7 mouse cellular contexts compared by ENCODE assay signal in genomic region chr2:168980859-168981258, GRCm38 (mm10). TPM values are rescaled to one million over a fixed set of nuclear protein-coding genes. Genes with fewer than 3 reads are reported as not detected.
DNase-seq lines count a peak whose midpoint lies in the region; ATAC-seq and TF ChIP-seq lines count a peak whose summit lies in the region.

No protein-coding gene starts in this region.

- peaks cover 10% of the 10 kb centered on the region for H3K36me3 ChIP-seq in ES-E14 (ENCODE audit: control insufficient read depth, insufficient read depth, low read length, poor library complexity, severe bottlenecking)
- no peaks in the 10 kb centered on the region for H3K36me3 ChIP-seq in forebrain, embryonic 13.5 days (ENCODE audit: poor library complexity, severe bottlenecking)
- H3K36me3 ChIP-seq in splenic B cell, adult 2 months (ENCODE audit: control insufficient read depth, insufficient read depth, low read length, poor library complexity, severe bottlenecking), result no peaks in the 10 kb centered on the region

- in situ Hi-C loops in ES-E14 (cut with MboI; ENCODE audit: low sequenced_read_pairs in 2 of 2, unreplicated experiment in 2 of 2), result no loop called here

- H3K9ac ChIP-seq in ES-E14 (ENCODE audit: insufficient read depth, low read depth, low read length, poor library complexity, severe bottlenecking), result peak overlapping the region; percentile 69; the same call in 1 of the 2 replicates
- no peak overlapping the region for H3K9ac ChIP-seq in forebrain, embryonic 13.5 days

- WGBS in forebrain, embryonic 13.5 days, result 57% methylated on average over 6 of the region's 6 CpGs

- 0 out of 4 replicates have a peak, but pooled peaks cover 2 to 5% of the 10 kb centered on the region in 2 experiments for H3K4me1 ChIP-seq in ES-E14 (ENCODE audit: control insufficient read depth in 2 of 2, insufficient read depth in 2 of 2, low read length in 2 of 2, poor library complexity in 1 of 2)
- H3K4me1 ChIP-seq in forebrain, embryonic 13.5 days, result no peaks in the 10 kb centered on the region

- DNase-seq in CD4-positive helper T cell, adult 2 months (ENCODE audit: low read depth, low spot score), result peak; percentile 59
- peak; percentile 96 for DNase-seq in ES-E14 (ENCODE audit: low read depth, low spot score)
- peak; percentile 51 for DNase-seq in heart, postnatal 4 days
- peak; percentile 54 to 65 for DNase-seq in left cerebral cortex, postnatal 25 days (ENCODE audit: low spot score in 2 of 2)
- peak; percentile 80 for DNase-seq in splenic B cell, adult 2 months (ENCODE audit: low read depth, low spot score)

- H3K27me3 ChIP-seq in forebrain, embryonic 13.5 days, result 0 out of 2 replicates have a peak, but pooled peaks cover 3% of the 10 kb centered on the region
- H3K27me3 ChIP-seq in splenic B cell, adult 2 months (ENCODE audit: control insufficient read depth, insufficient read depth, low read length, poor library complexity, severe bottlenecking), result no peaks in the 10 kb centered on the region

- H3K4me3 ChIP-seq in ES-E14 (ENCODE audit: insufficient read depth in 1 of 2, low read depth in 1 of 2, low read length in 2 of 2, poor library complexity in 1 of 2, severe bottlenecking in 1 of 2), result peak overlapping the region; percentile 73
- H3K4me3 ChIP-seq in forebrain, embryonic 13.5 days, result no peak overlapping the region

- intact Hi-C loops in left cerebral cortex, postnatal 25 days (cut with DNase I), result no loop called here

- no peak overlapping the region for H3K4me2 ChIP-seq in forebrain, embryonic 13.5 days

- H3K27ac ChIP-seq in ES-E14 (ENCODE audit: insufficient read depth, low read depth, low read length, poor library complexity, severe bottlenecking), result peak overlapping the region; percentile 68; the same call in 1 of the 2 replicates
- H3K27ac ChIP-seq in forebrain, embryonic 13.5 days, result no peak overlapping the region

- H3K9me3 ChIP-seq in ES-E14 (ENCODE audit: control insufficient read depth, insufficient read depth, low read depth, low read length), result no peaks in the 10 kb centered on the region
- no peaks in the 10 kb centered on the region for H3K9me3 ChIP-seq in forebrain, embryonic 13.5 days (replicated peaks)

- ATAC-seq in forebrain, embryonic 13.5 days, result peak; percentile 78
- peak; percentile 94 for ATAC-seq in megakaryocyte progenitor cell, adult 5-6 weeks (replicated peaks; ENCODE audit: poor library complexity)

TF ChIP-seq in ES-E14, 5 proteins besides CTCF, POLR2A, EP300 and RAD21:
- TF ChIP-seq MAFK (IDR thresholded peaks at IDR 0.05; ENCODE audit: insufficient read depth, low read depth, low read length), result no peak
- TF ChIP-seq ZNF384 (IDR thresholded peaks at IDR 0.05; ENCODE audit: low read depth, low read length), result no peak
- no peak for TF ChIP-seq CHD2 (IDR thresholded peaks at IDR 0.05; ENCODE audit: low read depth, low read length)
- no peak for TF ChIP-seq HCFC1 (IDR thresholded peaks at IDR 0.05; ENCODE audit: borderline replicate concordance, insufficient read depth, low read length)
- TF ChIP-seq ZC3H11A (IDR thresholded peaks at IDR 0.05; ENCODE audit: borderline replicate concordance, low read depth, low read length), result no peak

RNA-seq across cellular contexts. Expression of gene Zfp64, which starts 25.5 kb away (rescaled TPM):
- total RNA-seq in ES-E14 (2012; rRNA removed), result 54.4 and 57.3 TPM in 2 replicates
- polyA plus RNA-seq in forebrain, embryonic 13.5 days (2015; fragmentation: Nextera tagmentation; extraction: Ambion mirVana), result 28.9 and 30.5 TPM in 2 replicates
- total RNA-seq in heart, postnatal 4 days (2021), result 10 to 100 TPM; 12.2 to 13.3 TPM
- total RNA-seq in left cerebral cortex, postnatal 25 days (2021), result 10 to 100 TPM; 15.1 to 15.4 TPM
- 14.7 and 19.0 TPM in 2 replicates for total RNA-seq in megakaryocyte progenitor cell, adult 5-6 weeks (2015)
- total RNA-seq in megakaryocyte progenitor cell, adult 5-6 weeks (2017), result 32.4 and 33.5 TPM in 2 replicates
